Mouse (Mus musculus) CD4-positive, CD25-positive, alpha-beta regulatory T cell (primary cell): ENCODE data around the gene Cdc42ep1. TPM values are rescaled to one million over a fixed set of nuclear protein-coding genes. Genes with fewer than 3 reads are reported as not detected.

Experiments used
- polyA plus RNA-seq: library from polyadenylated mRNA; unstranded; fragments of 100-300 nt; shearing (Covaris generic); gene quantifications from one replicate; pipeline ENCODE4 v1.2.1, GENCODE M21; 2017

Cdc42ep1 gene
- not detected for polyA plus RNA-seq

DNA sequence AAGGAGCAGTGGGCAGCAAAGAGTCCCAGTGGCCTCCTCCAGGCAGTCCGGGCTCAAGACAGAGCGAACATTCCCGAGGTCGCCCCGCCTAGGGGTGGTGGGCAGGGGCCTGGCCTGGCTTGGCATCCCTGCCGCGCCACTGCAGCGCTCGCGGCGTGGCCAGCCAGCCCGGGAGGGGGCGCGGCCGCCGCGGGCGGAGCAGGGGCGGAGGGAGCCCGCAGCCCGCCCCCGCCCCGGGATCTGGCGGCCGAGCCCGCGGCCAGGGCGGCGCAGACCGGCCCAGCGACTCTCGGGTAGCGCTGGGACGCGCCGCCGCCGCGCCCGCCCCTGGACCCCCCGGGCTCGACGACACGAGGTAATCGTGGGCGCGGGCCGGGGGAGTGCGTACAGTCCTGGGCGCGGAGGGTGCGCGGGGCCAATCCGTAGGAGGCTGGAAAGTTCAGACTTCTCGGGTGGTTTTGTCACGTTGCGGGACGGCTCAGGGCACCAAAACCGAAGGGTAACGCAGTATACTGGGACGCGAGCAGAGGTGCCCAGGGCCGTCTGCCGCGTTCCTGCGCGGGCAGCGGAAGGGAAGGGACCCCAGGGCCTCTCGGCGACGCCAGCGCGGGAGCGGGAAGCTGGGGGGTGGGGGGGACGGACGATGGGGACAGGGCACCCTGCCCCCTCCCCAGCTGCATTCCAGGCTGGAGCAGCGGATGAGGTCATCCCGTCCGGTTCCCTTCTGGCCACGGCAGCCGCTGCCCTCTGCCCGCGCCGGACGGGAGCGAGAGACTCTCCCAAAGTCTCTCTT, at the start of gene Cdc42ep1:
Gene Cdc42ep1 (plus strand): TSS at position 254 of the 793 bp plus-strand sequence.

DNA sequence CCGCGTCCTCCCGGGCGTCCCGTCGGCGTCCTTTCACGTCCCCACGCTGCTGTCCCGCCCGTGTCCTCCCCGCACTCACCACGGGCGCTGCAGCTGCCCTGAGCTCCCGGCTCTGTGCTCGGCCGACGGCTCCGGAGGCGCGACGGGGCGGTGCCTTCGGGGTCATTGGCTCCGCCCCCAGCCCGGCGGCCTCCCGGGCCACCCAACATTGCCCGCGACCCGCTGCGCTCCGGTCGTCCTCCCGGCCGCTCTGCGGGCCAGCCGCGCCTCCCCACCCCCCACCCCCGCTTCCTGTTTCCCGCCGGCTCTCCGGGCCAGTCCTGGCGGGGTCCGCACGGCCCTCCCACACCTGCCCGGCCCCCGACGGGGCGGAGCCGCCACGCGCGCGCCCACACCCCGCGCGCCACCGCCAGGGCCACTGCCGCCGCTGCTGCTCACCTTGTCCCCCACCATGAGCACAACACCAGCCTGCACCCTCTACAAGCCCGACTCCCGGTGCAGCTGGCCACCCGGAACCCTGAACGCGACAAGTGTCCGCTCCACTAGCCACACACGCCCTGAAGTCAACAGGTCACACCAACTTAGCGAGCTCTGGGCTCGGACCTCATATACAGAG, 39.5 kb upstream of the Cdc42ep1 start, which contains the start of gene Card10:
Gene Card10 (minus strand): TSS at position 267 of the 616 bp plus-strand sequence.

DNA sequence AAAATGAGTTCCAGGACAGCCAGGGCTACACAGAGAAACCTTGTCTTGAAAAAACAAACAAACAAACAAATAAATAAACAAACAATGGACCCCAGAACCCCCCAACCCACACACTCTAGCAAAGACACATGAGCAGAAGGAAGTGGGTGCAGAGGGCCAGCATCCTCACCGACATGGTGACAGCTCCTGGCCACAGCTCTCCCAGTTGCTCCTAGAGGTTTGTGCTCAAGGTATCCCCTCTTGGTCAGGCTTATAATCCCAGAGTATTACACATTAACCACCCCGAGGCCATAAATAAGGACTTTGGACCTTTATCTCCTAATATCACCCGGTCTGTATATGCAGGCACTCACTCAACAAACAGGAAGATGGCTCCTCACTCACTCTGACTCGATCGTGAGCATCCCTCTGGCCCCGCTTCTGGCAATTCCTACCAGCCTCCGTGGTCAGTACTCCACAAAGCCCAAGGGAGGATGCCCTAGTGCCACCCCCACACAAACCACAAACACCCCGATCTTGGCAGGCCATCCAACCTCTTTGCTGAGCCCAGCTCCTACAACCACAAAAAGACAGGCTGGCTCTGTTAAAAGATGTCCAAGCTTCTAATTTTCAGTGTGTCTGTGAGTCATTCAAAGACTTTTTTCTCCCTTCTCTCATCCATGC, 13.0 kb downstream of the Cdc42ep1 start, which contains the start of gene Lgals2:
Gene Lgals2 (minus strand): TSS at position 227 of the 663 bp plus-strand sequence.

DNA sequence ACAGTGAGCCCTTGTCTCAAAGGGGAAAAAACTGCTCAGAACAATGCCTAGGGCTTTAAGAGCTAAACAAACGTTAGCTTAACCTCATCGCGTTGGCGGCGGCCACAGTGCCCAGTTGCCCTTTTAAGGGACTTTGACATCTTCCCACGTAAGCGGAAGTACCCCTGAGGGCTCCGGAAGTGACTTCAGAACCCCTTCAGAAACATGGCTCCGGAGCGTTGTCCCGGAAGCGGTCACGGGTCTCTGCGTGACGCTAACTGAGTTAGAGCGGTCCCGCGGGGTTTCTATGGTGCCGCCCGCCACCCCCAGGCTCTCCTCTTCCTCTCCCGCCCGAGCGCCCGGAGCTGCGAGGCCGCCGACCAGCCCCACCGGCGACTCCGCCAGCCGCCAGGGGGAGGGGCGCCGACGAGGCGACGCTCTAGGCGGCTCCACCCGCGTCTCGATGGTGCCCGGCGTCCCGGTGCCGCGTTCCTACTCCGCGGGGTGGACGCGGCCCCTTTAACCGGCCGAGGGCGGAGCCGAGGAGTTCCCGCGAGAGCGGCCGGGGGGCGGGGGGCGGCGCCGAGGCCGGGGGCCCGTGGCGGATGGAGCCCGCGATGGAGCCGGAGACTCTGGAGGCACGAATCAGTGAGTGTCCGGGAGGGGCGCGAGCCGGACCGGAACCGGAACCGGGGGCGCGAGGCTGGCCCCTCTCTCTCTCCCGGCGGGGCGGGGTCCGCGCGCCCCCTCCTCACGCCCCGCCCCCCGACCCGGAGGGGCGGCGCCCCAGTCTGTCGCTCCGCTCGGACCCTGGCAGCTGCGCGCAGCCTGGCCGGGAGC, 34.8 kb downstream of the Cdc42ep1 start, which contains the start of gene Gga1:
Gene Gga1 (plus strand): TSS at position 200 of the 819 bp plus-strand sequence.

GRCm38 (mm10) chr15:78899409-78899739, 57.0 kb downstream of the Cdc42ep1 start, which contains the start of gene Gm49510:
TSS of gene Gm49510 (plus strand) at chr15:78899667.

GRCm38 (mm10) chr15:78899740-78900584, 57.5 kb downstream of the Cdc42ep1 start, which contains the start of gene Sh3bp1:
TSS of gene Sh3bp1 (plus strand) at chr15:78899768.

Other genes with a start within 250 kb of the Cdc42ep1 start
- gene Cyth4, start 245.6 kb upstream of the Cdc42ep1 start, polyA plus RNA-seq: 392 TPM
- gene Elfn2, start 123.9 kb upstream of the Cdc42ep1 start, polyA plus RNA-seq: 0.04 TPM
- 156 TPM for gene Mfng, start 69.1 kb upstream of the Cdc42ep1 start, polyA plus RNA-seq
- gene Card10, start 39.6 kb upstream of the Cdc42ep1 start, polyA plus RNA-seq: 0.12 TPM
- not detected for gene Lgals2, start 12.9 kb downstream of the Cdc42ep1 start, polyA plus RNA-seq
- 74.6 TPM for gene Gga1, start 34.6 kb downstream of the Cdc42ep1 start, polyA plus RNA-seq
- gene Gm49510, start 57.0 kb downstream of the Cdc42ep1 start, polyA plus RNA-seq: 0.39 TPM
- gene Sh3bp1, start 57.1 kb downstream of the Cdc42ep1 start, polyA plus RNA-seq: 238 TPM
- 28.4 TPM for gene Pdxp, start 71.3 kb downstream of the Cdc42ep1 start, polyA plus RNA-seq
- gene Lgals1, start 84.1 kb downstream of the Cdc42ep1 start, polyA plus RNA-seq: 284 TPM
- 48.6 TPM for gene Nol12, start 92.3 kb downstream of the Cdc42ep1 start, polyA plus RNA-seq
- 92.1 TPM for gene Triobp, start 105.1 kb downstream of the Cdc42ep1 start, polyA plus RNA-seq
- gene H1f0, start 185.8 kb downstream of the Cdc42ep1 start, polyA plus RNA-seq: 83.9 TPM
- gene Galr3, start 199.3 kb downstream of the Cdc42ep1 start, polyA plus RNA-seq: 1.2 TPM
- gene Ankrd54, start 220.3 kb downstream of the Cdc42ep1 start, polyA plus RNA-seq: 59.7 TPM
- gene Eif3l, start 232.6 kb downstream of the Cdc42ep1 start, polyA plus RNA-seq: 155 TPM